Mouse (Mus musculus) cerebellum, postnatal 36 days (tissue): ENCODE measurements around the gene Tbk1.

Experiments
- DNase-seq, 2 experiments: peaks; one replicate each; pipeline ENCODE4 v3.0.0; 2021 to 2022; ENCODE audit warnings: mixed read lengths in 2 of 2

The Tbk1 gene

DNA sequence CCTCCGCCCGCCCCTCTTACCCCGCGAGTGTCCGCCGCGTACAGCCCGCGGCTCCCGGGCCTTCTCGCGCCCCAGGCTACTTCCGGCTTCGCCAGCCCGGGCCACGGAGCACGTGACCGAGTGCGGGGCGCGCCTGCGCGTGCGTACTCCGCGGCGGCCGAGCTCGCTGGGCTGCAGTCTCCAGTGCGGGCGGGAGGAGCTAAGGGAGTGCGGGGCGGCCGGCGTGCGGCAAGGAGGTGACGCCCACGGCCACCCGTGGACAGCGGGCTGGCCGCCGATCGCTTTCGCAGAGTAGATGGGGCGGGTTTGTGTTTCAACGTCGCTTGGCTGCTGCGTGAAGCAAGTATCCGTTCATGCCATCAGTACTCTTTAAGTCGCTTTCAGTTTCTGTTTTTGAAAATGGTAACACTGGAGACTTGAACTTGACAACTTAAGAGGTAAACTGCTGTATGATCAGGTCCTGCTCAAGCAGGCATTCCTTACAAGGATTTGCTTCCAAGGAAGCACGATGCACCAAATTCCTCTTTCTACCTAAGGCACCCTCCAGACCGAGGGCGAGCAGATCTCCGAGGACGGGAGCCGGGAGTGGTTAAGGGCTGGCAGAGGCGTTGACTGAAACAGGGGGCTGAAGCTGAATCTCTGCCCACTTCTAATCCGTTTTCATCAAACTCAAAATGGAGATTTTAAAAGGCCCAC is at the start of gene Tbk1:
TSS of gene Tbk1 (minus strand) at position 113 of the 696 bp plus-strand sequence.
- peak; percentile 92 to 95 for DNase-seq

- no peak for DNase-seq
Observed at GRCm38 (mm10) chr10:121636276-121636675, 49.7 kb upstream of the Tbk1 start.

- DNase-seq: no peak
Observed at GRCm38 (mm10) chr10:121634159-121634558, 47.6 kb upstream of the Tbk1 start.

DNA sequence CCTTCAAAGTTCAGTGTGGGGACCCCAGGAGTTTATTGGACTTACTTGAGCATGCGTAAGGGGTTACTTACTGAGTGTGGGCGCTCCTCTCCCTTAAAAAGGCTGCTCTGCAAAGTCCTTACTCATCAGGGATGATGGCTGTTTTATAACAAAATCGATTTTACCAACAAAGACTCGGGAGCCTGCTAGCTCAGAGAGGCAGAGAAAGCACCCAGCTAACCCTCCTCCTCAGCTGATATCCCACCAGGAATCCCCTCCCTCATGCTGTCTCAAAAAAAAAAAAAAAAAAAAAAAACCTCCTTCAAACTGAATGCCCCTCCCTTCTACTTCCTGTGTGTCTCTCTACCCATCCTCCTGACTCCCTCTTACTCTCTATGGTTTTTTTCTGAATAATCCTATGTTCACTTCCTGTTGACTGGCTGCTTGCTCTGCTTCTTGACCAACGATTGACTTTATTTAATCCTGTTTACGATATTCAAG is 42.0 kb upstream of the Tbk1 start:
- no peak for DNase-seq

DNA sequence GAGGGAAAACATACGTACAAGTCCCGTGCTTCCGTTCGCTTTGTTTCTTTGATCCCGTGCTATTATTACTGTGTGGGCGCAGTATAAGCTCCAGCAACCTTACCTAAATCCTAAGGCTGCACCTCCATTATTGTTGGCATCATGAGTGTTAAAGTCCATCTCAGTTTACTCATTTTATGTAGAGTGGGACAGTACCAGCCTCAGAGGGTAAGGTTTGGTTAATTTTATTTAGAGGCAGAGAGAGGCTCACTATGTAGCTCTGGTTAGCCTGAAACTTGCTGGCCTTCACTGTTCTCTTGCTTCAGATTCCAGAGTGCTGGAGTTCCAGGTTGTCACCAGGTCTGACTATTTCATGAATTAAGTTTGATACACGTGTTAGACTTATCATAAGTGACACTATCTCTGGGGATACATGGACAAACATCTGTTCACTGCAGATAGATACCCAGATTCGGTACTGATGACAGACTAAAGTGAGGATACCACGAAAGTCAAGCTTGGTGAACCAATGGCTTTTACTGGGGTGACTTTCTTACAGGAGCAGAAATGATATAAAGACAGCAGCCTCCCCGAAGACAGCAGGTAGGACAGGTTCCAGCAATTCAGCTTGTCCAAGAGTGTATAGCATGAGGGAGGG is 40.7 kb upstream of the Tbk1 start:
- no peak for DNase-seq

- DNase-seq: peak; percentile 97 to 99
Observed at GRCm38 (mm10) chr10:121626186-121626882, 39.7 kb upstream of the Tbk1 start, which contains the start of gene Xpot. TSS of gene Xpot (minus strand) at chr10:121626332.

DNA sequence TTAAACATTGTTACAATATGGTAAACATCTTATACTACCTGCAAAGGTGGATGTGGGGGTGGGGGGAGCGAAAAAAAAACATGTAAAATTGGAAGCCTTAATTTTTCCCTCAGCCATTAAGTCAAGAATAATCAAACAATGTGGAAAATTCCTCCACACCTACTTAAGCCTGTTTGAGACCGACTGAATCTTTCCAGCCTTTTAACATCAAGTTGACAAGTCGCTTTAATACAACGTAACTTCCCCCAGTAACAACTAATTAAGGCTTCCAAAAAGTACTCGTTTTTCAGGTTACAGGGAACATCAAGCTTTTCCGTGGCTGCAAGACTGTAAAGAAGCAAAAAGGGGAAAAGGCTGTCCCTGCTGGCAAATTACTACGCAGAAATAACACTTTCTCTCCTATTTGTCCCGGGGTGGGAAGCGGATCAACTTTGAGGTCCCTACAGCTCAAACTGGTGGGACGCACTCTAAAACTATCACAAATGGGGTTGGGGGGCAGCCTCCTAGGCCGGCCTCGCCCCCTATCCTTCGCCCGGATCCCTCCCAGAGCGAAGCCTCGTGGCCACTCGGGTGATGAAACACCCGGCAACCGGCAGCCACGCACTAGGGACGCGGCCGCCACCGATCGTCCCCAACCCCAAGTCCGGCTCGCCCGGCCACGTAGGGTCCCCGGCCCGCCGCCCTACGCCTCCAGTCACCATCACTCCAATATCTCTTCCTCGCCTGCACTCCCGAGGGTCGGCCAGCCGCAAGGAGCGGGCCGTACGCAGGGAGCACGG is 39.0 kb upstream of the Tbk1 start:
- DNase-seq: no peak

DNA sequence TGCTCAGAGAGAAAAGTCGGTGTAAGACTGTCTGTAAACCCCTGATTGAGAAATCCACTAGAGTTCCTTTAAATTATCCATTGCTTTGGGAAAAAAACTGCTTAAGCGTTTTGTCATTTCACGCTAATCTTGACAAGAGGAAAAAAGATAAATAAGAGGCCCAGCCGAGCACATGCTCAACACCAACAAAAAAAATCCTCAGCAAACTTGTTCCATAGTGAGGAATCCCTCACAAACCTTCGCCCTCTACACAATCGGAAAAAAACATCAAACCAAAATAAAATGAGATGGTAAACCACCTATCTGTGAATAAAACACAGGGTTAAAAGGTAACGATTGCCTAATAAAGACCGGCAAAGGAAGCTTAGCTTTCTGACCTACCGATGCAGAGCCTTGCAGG is 38.4 kb upstream of the Tbk1 start:
- no peak for DNase-seq

GRCm38 (mm10) chr10:121623670-121624069 is 37.1 kb upstream of the Tbk1 start:
- DNase-seq: no peak

DNA sequence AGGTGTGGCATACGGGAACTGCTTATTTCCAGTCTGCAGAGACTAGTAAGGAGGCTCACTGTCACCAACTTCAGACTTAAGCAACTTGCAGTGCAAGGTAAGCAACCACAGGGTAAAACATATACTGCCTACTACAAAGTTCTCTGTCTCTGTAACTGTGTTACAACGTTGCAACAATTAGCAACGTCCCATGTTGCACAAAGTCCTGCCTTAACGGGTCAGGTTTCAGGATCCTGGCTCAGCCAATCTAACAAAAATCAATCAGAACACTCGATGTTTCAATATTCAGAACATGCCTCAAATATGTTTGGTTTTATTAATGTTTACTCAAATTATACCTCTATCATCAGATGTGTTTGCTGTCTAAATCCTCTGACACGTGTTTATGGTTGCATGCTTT is 35.8 kb upstream of the Tbk1 start:
- no peak for DNase-seq

DNA sequence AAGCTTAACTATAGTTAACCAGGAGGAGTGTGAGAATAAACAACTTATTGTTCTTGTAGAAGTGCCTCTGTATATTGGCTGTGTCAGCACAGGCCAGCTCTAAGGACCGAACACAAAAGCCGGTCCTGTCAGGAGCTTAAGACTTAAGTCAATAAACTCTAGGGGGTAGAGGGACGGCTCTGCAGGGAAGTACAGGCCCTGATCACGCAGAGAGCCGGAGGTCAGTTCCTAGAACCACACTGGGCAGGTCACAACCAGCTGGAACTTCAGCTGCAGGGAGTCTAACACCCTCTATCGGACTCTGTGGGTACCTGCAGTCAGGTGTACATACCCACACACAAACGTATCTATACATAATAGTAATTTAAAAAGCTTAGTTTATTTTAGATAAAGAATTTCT is 29.3 kb upstream of the Tbk1 start:
- DNase-seq: no peak

- DNase-seq: no peak
Observed at GRCm38 (mm10) chr10:121615146-121615870, 28.7 kb upstream of the Tbk1 start.

GRCm38 (mm10) chr10:121613570-121613969 is 27.0 kb upstream of the Tbk1 start:
- no peak for DNase-seq

- DNase-seq: no peak
Observed at GRCm38 (mm10) chr10:121612448-121612847, 25.9 kb upstream of the Tbk1 start.

- no peak for DNase-seq
Observed at GRCm38 (mm10) chr10:121611587-121611986, 25.0 kb upstream of the Tbk1 start.

GRCm38 (mm10) chr10:121608177-121608576 is 21.6 kb upstream of the Tbk1 start:
- no peak for DNase-seq

- DNase-seq: no peak
Observed at GRCm38 (mm10) chr10:121604632-121605344, 18.2 kb upstream of the Tbk1 start.

GRCm38 (mm10) chr10:121603556-121603955 is 17.0 kb upstream of the Tbk1 start:
- no peak for DNase-seq

- no peak for DNase-seq
Observed at GRCm38 (mm10) chr10:121601272-121601671, 14.7 kb upstream of the Tbk1 start.

DNA sequence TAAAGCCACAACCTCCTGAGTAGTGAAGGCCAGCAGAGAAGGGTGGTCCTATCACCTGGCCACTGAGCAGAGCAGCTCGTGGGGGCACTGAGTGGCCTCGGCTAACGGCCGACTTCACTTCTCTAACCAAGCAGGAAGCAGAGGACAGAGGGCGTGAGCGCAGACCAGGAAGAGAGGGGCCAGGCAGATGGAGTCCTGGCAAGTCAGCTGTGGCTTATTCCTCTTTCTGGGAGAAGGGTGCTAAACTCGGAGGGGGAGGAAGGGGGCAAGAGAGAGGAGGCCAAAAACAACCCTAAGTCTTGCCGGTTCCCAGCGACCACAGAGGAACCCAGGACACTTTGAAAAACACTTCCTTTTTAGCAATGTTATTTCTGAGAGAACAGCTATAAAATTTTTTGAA is 10.0 kb upstream of the Tbk1 start:
- DNase-seq: no peak

- DNase-seq: no peak
Observed at GRCm38 (mm10) chr10:121591106-121591505, 4.5 kb upstream of the Tbk1 start.
